Mouse (Mus musculus): ENCODE measurements around the gene Sugt1. TPM values are rescaled to one million over a fixed set of nuclear protein-coding genes. Genes with fewer than 3 reads are reported as not detected.

Gene Sugt1
- polyA plus RNA-seq, 1 experiment: 186 TPM

- Histone ChIP-seq H3K4me3 (ENCODE audit: insufficient read depth, low read length) (no peak overlapping the region), H3K27ac (ENCODE audit: insufficient read depth, low read length) (no peak overlapping the region), H3K4me1 (ENCODE audit: control insufficient read depth, insufficient read depth, low read length) (no peaks in the 10 kb centered on the region)
- TF ChIP-seq POLR2A (IDR thresholded peaks at IDR 0.05; ENCODE audit: low read depth, low read length): no peak
These were observed 18.4 kb downstream of the Sugt1 start for GRCm38 (mm10) chr14:79605881-79606280.

GRCm38 (mm10) chr14:79606392-79606791 lies 18.9 kb downstream of the Sugt1 start:
- TF ChIP-seq CTCF (IDR thresholded peaks at IDR 0.05; ENCODE audit: borderline replicate concordance, insufficient read depth, low read length) (no peak), POLR2A (IDR thresholded peaks at IDR 0.05; ENCODE audit: low read depth, low read length) (no peak)
- no peaks in the 10 kb centered on the region for H3K4me1 ChIP-seq (ENCODE audit: control insufficient read depth, insufficient read depth, low read length)

GRCm38 (mm10) chr14:79606867-79607266 lies 19.4 kb downstream of the Sugt1 start:
- Histone ChIP-seq H3K4me1 (ENCODE audit: control insufficient read depth, insufficient read depth, low read length) (no peaks in the 10 kb centered on the region), H3K27ac (ENCODE audit: insufficient read depth, low read length) (no peak overlapping the region), H3K4me3 (ENCODE audit: insufficient read depth, low read length) (no peak overlapping the region)
- TF ChIP-seq POLR2A (IDR thresholded peaks at IDR 0.05; ENCODE audit: low read depth, low read length) (no peak), CTCF (IDR thresholded peaks at IDR 0.05; ENCODE audit: borderline replicate concordance, insufficient read depth, low read length) (no peak)

More at GRCm38 (mm10) chr14:79606392-79606791, 18.9 kb downstream of the Sugt1 start:
- Histone ChIP-seq H3K27ac (ENCODE audit: insufficient read depth, low read length) (no peak overlapping the region), H3K4me3 (ENCODE audit: insufficient read depth, low read length) (no peak overlapping the region)

GRCm38 (mm10) chr14:79607352-79607751 lies 19.9 kb downstream of the Sugt1 start:
- H3K4me1 ChIP-seq (ENCODE audit: control insufficient read depth, insufficient read depth, low read length): no peaks in the 10 kb centered on the region
- no peak overlapping the region for H3K27ac ChIP-seq (ENCODE audit: insufficient read depth, low read length)
- TF ChIP-seq POLR2A (IDR thresholded peaks at IDR 0.05; ENCODE audit: low read depth, low read length) (no peak), CTCF (IDR thresholded peaks at IDR 0.05; ENCODE audit: borderline replicate concordance, insufficient read depth, low read length) (no peak)
- H3K4me3 ChIP-seq (ENCODE audit: insufficient read depth, low read length): no peak overlapping the region

- H3K4me1 ChIP-seq (ENCODE audit: control insufficient read depth, insufficient read depth, low read length): no peaks in the 10 kb centered on the region
- no peak for TF ChIP-seq CTCF (IDR thresholded peaks at IDR 0.05; ENCODE audit: borderline replicate concordance, insufficient read depth, low read length)
- no peak for TF ChIP-seq POLR2A (IDR thresholded peaks at IDR 0.05; ENCODE audit: low read depth, low read length)
- H3K27ac ChIP-seq (ENCODE audit: insufficient read depth, low read length): no peak overlapping the region
- H3K4me3 ChIP-seq (ENCODE audit: insufficient read depth, low read length): no peak overlapping the region
These were observed 20.8 kb downstream of the Sugt1 start for GRCm38 (mm10) chr14:79608286-79608685.

- TF ChIP-seq POLR2A (IDR thresholded peaks at IDR 0.05; ENCODE audit: low read depth, low read length) (no peak), CTCF (IDR thresholded peaks at IDR 0.05; ENCODE audit: borderline replicate concordance, insufficient read depth, low read length) (no peak; the same call in 1 of the 2 replicates)
These were observed 29.8 kb downstream of the Sugt1 start for GRCm38 (mm10) chr14:79617121-79617828.

GRCm38 (mm10) chr14:79619802-79620201 lies 32.3 kb downstream of the Sugt1 start:
- Histone ChIP-seq H3K4me3 (ENCODE audit: insufficient read depth, low read length) (no peak overlapping the region), H3K4me1 (ENCODE audit: control insufficient read depth, insufficient read depth, low read length) (no peaks in the 10 kb centered on the region), H3K27ac (ENCODE audit: insufficient read depth, low read length) (no peak overlapping the region)
- no peak for TF ChIP-seq POLR2A (IDR thresholded peaks at IDR 0.05; ENCODE audit: low read depth, low read length)
- TF ChIP-seq CTCF (IDR thresholded peaks at IDR 0.05; ENCODE audit: borderline replicate concordance, insufficient read depth, low read length): no peak

More at GRCm38 (mm10) chr14:79617121-79617828, 29.8 kb downstream of the Sugt1 start:
- no peaks in the 10 kb centered on the region for H3K4me1 ChIP-seq (ENCODE audit: control insufficient read depth, insufficient read depth, low read length)
- no peak overlapping the region for H3K27ac ChIP-seq (ENCODE audit: insufficient read depth, low read length)
- no peak overlapping the region for H3K4me3 ChIP-seq (ENCODE audit: insufficient read depth, low read length)

GRCm38 (mm10) chr14:79621143-79621542 lies 33.7 kb downstream of the Sugt1 start:
- Histone ChIP-seq H3K27ac (ENCODE audit: insufficient read depth, low read length) (no peak overlapping the region), H3K4me3 (ENCODE audit: insufficient read depth, low read length) (no peak overlapping the region), H3K4me1 (ENCODE audit: control insufficient read depth, insufficient read depth, low read length) (no peaks in the 10 kb centered on the region)
- no peak for TF ChIP-seq POLR2A (IDR thresholded peaks at IDR 0.05; ENCODE audit: low read depth, low read length)
- no peak for TF ChIP-seq CTCF (IDR thresholded peaks at IDR 0.05; ENCODE audit: borderline replicate concordance, insufficient read depth, low read length)

GRCm38 (mm10) chr14:79632330-79632729 lies 44.8 kb downstream of the Sugt1 start:
- Histone ChIP-seq H3K4me1 (ENCODE audit: control insufficient read depth, insufficient read depth, low read length) (no peaks in the 10 kb centered on the region), H3K4me3 (ENCODE audit: insufficient read depth, low read length) (no peak overlapping the region), H3K27ac (ENCODE audit: insufficient read depth, low read length) (no peak overlapping the region)
- no peak for TF ChIP-seq CTCF (IDR thresholded peaks at IDR 0.05; ENCODE audit: borderline replicate concordance, insufficient read depth, low read length)
- TF ChIP-seq POLR2A (IDR thresholded peaks at IDR 0.05; ENCODE audit: low read depth, low read length): no peak

- H3K27ac ChIP-seq (ENCODE audit: insufficient read depth, low read length): no peak overlapping the region
- H3K4me3 ChIP-seq (ENCODE audit: insufficient read depth, low read length): no peak overlapping the region
- TF ChIP-seq CTCF (IDR thresholded peaks at IDR 0.05; ENCODE audit: borderline replicate concordance, insufficient read depth, low read length) (no peak), POLR2A (IDR thresholded peaks at IDR 0.05; ENCODE audit: low read depth, low read length) (no peak)
These were observed 45.7 kb downstream of the Sugt1 start for GRCm38 (mm10) chr14:79633196-79633595.

More at GRCm38 (mm10) chr14:79633196-79633595, 45.7 kb downstream of the Sugt1 start:
- no peaks in the 10 kb centered on the region for H3K4me1 ChIP-seq (ENCODE audit: control insufficient read depth, insufficient read depth, low read length)
